Mouse (Mus musculus) intestine, postnatal 0 days (tissue): ENCODE measurements at regions not wholly inside any gene's neighbourhood (a gene's known extent, or its start where the extent isn't known, plus 50 kb on each side); places are given as distances from the start of the nearest gene placed in this dataset.

Experiments
- ATAC-seq: fragments of 200-750 bp; cut with Nextera tagmentation; 2 replicates; pipeline ENCODE4 v1.8.0; 2017; ENCODE audit warnings: mild to moderate bottlenecking, moderate TSS enrichment, moderate library complexity
- H3K27ac ChIP-seq: fragments of 300-500 bp; sonication (generic); 2 replicates; pipeline ENCODE4 v1.5.1; 2014; ENCODE audit warnings: mild to moderate bottlenecking, low read depth, low read length, moderate library complexity
- H3K27me3 ChIP-seq: fragments of 300-500 bp; sonication (generic); replicated peaks from 2 replicates; pipeline ENCODE4 v1.6.1; 2014; ENCODE audit warnings: low read length, mixed read lengths; ENCODE audit not compliant: control insufficient read depth, insufficient read depth
- H3K36me3 ChIP-seq: fragments of 300-500 bp; sonication (generic); 2 replicates; pipeline ENCODE4 v1.6.1; 2014; ENCODE audit warnings: mild to moderate bottlenecking, moderate library complexity; ENCODE audit not compliant: control insufficient read depth, insufficient read depth
- H3K4me1 ChIP-seq: fragments of 300-500 bp; sonication (generic); replicated peaks from 2 replicates; pipeline ENCODE4 v1.6.1; 2014; ENCODE audit warnings: antibody characterized with exemption, low read length, mixed read lengths; ENCODE audit not compliant: control insufficient read depth, insufficient read depth
- H3K4me2 ChIP-seq: fragments of 300-500 bp; sonication (generic); replicated peaks from 2 replicates; pipeline ENCODE4 v1.6.1; 2014; ENCODE audit warnings: low read depth, mild to moderate bottlenecking, moderate library complexity
- H3K4me3 ChIP-seq: fragments of 300-500 bp; sonication (generic); 2 replicates; pipeline ENCODE4 v1.5.1; 2014; ENCODE audit warnings: low read depth, low read length
- H3K9ac ChIP-seq: fragments of 300-500 bp; sonication (generic); 2 replicates; pipeline ENCODE4 v1.6.1; 2014; ENCODE audit warnings: mild to moderate bottlenecking, low read depth, low read length
- H3K9me3 ChIP-seq: fragments of 300-500 bp; sonication (generic); 2 replicates; pipeline ENCODE4 v1.6.1; 2016; ENCODE audit warnings: mixed run types; ENCODE audit not compliant: control insufficient read depth
- CTCF ChIP-seq: sonication (generic); IDR thresholded peaks from 2 replicates; pipeline ENCODE4 v1.5.1; 2016; ENCODE audit warnings: low read depth, mild to moderate bottlenecking, control low read depth, antibody characterized with exemption, moderate library complexity
- WGBS: fragments of 180-500 bp; shearing (Covaris S2); extraction: QIAGEN DNeasy Blood & Tissue Kit; methylation state at CpG from one replicate; pipeline ENCODE4 v1.1.7; 2014; 5-methylcytosine and 5-hydroxymethylcytosine counted together

- ATAC-seq = no peak
- Histone ChIP-seq H3K27me3 (no peaks in the 10 kb centered on the region), H3K27ac (no peak overlapping the region), H3K4me2 (no peak overlapping the region), H3K9me3 (no peaks in the 10 kb centered on the region), H3K9ac (no peak overlapping the region), H3K36me3 (no peaks in the 10 kb centered on the region), H3K4me3 (no peak overlapping the region), H3K4me1 (no peaks in the 10 kb centered on the region)
- WGBS = 76% methylated on average over 2 of the region's 2 CpGs
- no peak for TF ChIP-seq CTCF
Observed at GRCm38 (mm10) chr3:155329701-155330100, 236.5 kb downstream of the Lrriq3 start.

DNA sequence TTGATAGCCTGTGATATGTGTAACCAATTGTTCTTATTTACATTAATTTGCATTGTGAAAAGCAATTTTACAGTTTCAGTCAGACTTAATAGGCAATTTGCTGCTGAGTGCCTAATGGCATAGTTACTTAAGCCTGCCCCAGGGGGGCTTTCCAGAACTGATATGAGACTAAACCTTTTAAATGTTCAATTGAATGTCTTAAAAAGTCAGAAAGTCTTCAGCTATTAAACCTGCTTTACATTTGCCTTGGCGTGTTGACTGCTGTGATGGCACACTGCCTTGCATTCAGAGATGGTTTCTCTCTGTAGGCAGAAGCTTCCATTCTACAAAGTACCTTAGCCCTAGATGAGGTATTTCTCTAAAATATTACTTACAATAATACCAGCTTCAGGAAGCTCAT lies 256.0 kb downstream of the Lrriq3 start:
- Histone ChIP-seq H3K9ac (no peak overlapping the region), H3K36me3 (no peaks in the 10 kb centered on the region), H3K4me2 (no peak overlapping the region), H3K27me3 (no peaks in the 10 kb centered on the region), H3K27ac (no peak overlapping the region), H3K4me3 (no peak overlapping the region), H3K4me1 (no peaks in the 10 kb centered on the region), H3K9me3 (no peaks in the 10 kb centered on the region)
- no peak for TF ChIP-seq CTCF
- no peak for ATAC-seq
- WGBS = 87% methylated on average over 1 of the region's 1 CpGs

DNA sequence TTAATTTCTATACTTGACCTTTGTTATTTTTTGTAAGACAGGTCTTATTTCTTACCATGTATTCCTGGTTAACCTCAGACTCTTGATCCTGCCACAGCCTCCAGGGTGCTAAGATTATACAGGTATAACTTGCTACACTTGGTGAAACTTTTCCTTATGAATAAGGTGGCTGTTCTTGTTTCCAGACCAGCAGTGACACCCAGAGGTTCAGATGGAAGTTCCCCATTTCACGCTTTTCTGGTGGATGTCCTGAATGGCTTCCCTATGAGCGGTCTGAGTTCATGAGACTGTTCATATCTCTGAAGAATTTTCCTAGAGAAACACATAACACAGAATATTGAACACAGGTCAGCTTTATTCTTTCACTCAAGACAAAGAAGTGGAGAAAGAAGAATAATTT lies 258.4 kb downstream of the Lrriq3 start:
- H3K27ac ChIP-seq = no peak overlapping the region
- 92% methylated on average over 2 of the region's 2 CpGs for WGBS
- H3K36me3 ChIP-seq = no peaks in the 10 kb centered on the region
- H3K27me3 ChIP-seq = no peaks in the 10 kb centered on the region
- no peaks in the 10 kb centered on the region for H3K4me1 ChIP-seq
- H3K9ac ChIP-seq = no peak overlapping the region
- H3K4me3 ChIP-seq = no peak overlapping the region
- TF ChIP-seq CTCF = peak; percentile 43
- ATAC-seq = no peak
- no peaks in the 10 kb centered on the region for H3K9me3 ChIP-seq
- no peak overlapping the region for H3K4me2 ChIP-seq

- no peak overlapping the region for H3K4me2 ChIP-seq
- TF ChIP-seq CTCF = no peak
- no peaks in the 10 kb centered on the region for H3K27me3 ChIP-seq
- H3K27ac ChIP-seq = no peak overlapping the region
- no peak overlapping the region for H3K9ac ChIP-seq
- no peaks in the 10 kb centered on the region for H3K9me3 ChIP-seq
- no peak overlapping the region for H3K4me3 ChIP-seq
- WGBS = 81% methylated on average over 2 of the region's 2 CpGs
- H3K4me1 ChIP-seq = no peaks in the 10 kb centered on the region
- ATAC-seq = no peak
- H3K36me3 ChIP-seq = no peaks in the 10 kb centered on the region
Observed at GRCm38 (mm10) chr3:155352277-155352802, 259.1 kb downstream of the Lrriq3 start.

GRCm38 (mm10) chr3:155360399-155360798 lies 267.2 kb downstream of the Lrriq3 start:
- no peak for TF ChIP-seq CTCF
- no peak overlapping the region for H3K4me2 ChIP-seq
- no peaks in the 10 kb centered on the region for H3K36me3 ChIP-seq
- H3K27ac ChIP-seq = no peak overlapping the region
- WGBS = 59% methylated on average over 1 of the region's 1 CpGs
- no peaks in the 10 kb centered on the region for H3K4me1 ChIP-seq
- ATAC-seq = no peak
- H3K9me3 ChIP-seq = no peaks in the 10 kb centered on the region
- no peak overlapping the region for H3K9ac ChIP-seq
- H3K4me3 ChIP-seq = no peak overlapping the region
- no peaks in the 10 kb centered on the region for H3K27me3 ChIP-seq

DNA sequence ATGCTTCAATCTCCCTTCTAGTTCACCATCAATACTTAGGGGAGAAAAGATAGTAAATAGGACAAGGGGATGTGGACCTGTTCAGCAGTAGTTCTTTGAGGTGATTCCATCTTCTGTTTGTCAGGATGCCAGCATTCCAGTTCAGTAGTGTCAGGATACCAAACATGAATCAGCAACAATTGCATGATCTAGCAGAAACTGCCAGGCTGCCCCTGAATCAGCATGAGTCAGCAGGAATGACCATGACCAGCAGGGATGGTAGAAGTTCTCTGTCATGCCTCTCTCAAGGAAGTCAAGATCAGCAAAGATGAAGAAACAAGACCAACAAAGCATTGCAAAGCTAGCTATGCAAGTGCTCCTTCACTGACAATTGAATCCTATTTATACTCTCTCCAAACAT lies 277.5 kb downstream of the Lrriq3 start:
- no peaks in the 10 kb centered on the region for H3K4me1 ChIP-seq
- H3K9ac ChIP-seq = no peak overlapping the region
- no peak overlapping the region for H3K27ac ChIP-seq
- no peak overlapping the region for H3K4me3 ChIP-seq
- H3K36me3 ChIP-seq = no peaks in the 10 kb centered on the region
- H3K9me3 ChIP-seq = no peaks in the 10 kb centered on the region
- H3K27me3 ChIP-seq = no peaks in the 10 kb centered on the region
- no peak overlapping the region for H3K4me2 ChIP-seq
- ATAC-seq = no peak
- TF ChIP-seq CTCF = no peak

GRCm38 (mm10) chr3:155373591-155373990 lies 280.4 kb downstream of the Lrriq3 start:
- Histone ChIP-seq H3K27ac (no peak overlapping the region), H3K36me3 (no peaks in the 10 kb centered on the region), H3K4me3 (no peak overlapping the region), H3K9ac (no peak overlapping the region), H3K27me3 (no peaks in the 10 kb centered on the region), H3K4me1 (no peaks in the 10 kb centered on the region), H3K4me2 (no peak overlapping the region), H3K9me3 (no peaks in the 10 kb centered on the region)
- no peak for ATAC-seq
- TF ChIP-seq CTCF = no peak
- 92% methylated on average over 1 of the region's 1 CpGs for WGBS
